Comparison of ENCODE assay signal across 10 mouse cellular contexts in the genomic region with DNA sequence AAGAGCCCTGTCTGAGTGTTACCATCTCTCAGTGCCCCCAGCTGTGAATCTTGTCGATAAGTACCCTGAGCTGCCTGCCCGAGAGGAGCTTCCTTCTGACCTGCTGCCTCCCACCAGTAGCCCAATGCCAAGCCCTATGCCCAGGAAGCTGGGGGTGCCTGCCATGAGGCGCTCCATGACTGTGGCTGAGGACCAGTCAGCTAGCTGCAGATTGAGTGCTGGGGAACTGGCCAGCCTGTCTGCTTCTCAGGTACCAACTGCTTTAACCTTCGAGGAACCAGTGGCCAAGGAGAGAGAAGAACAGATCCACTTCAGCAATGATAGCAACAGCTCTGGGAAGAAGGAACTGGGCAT.
A peak's percentile ranks its signal among the peaks of the same experiment; 100 is the strongest.
DNase-seq lines count a peak whose midpoint lies in the region; ATAC-seq and TF ChIP-seq lines count a peak whose summit lies in the region.
"Had no signal": no experiment of that assay in that cellular context is flagged by ENCODE, and none has a peak within 500 bp of the region (broad histone marks: within the 10 kb centered on the region; RNA-seq: fewer than 3 reads in every experiment).

No protein-coding gene starts in this region.

- H3K36me3 ChIP-seq in heart, embryonic 12.5 days = peaks cover 12% of the 10 kb centered on the region
- H3K36me3 ChIP-seq in embryonic facial prominence, embryonic 14.5 days (ENCODE audit: control insufficient read depth, insufficient read depth, low read length) = no peaks in the 10 kb centered on the region
- no peaks in the 10 kb centered on the region; the same call in 1 of the 2 replicates for H3K36me3 ChIP-seq in heart, embryonic 16.5 days (ENCODE audit: control insufficient read depth, insufficient read depth)
- H3K36me3 ChIP-seq in midbrain, postnatal 0 days (ENCODE audit: insufficient read depth, low read length) = no peaks in the 10 kb centered on the region

- ATAC-seq in heart, embryonic 12.5 days (ENCODE audit: insufficient number of reproducible peaks, low FRiP score) = no peak
- ATAC-seq in embryonic facial prominence, embryonic 14.5 days (ENCODE audit: low read depth) = no peak
- peak; percentile 42 for ATAC-seq in heart, embryonic 16.5 days (replicated peaks; ENCODE audit: extremely low read depth, insufficient read depth, low FRiP score)
- 0 out of 2 replicates have a peak, but pooled peaks have one; percentile 52 for ATAC-seq in midbrain, postnatal 0 days (ENCODE audit: low FRiP score)

- no peaks in the 10 kb centered on the region for H3K27me3 ChIP-seq in heart, embryonic 12.5 days (replicated peaks)
- no peaks in the 10 kb centered on the region for H3K27me3 ChIP-seq in embryonic facial prominence, embryonic 14.5 days (replicated peaks; ENCODE audit: control insufficient read depth, insufficient read depth, low read length)
- no peaks in the 10 kb centered on the region for H3K27me3 ChIP-seq in heart, embryonic 16.5 days (ENCODE audit: control insufficient read depth, insufficient read depth, low read length)
- H3K27me3 ChIP-seq in midbrain, postnatal 0 days (ENCODE audit: insufficient read depth, low read length) = no peaks in the 10 kb centered on the region

- H3K4me3 ChIP-seq in heart, embryonic 12.5 days = no peak overlapping the region
- no peak overlapping the region for H3K4me3 ChIP-seq in embryonic facial prominence, embryonic 14.5 days (ENCODE audit: low read depth, low read length)
- no peak overlapping the region for H3K4me3 ChIP-seq in heart, embryonic 16.5 days (ENCODE audit: low read length)
- H3K4me3 ChIP-seq in midbrain, postnatal 0 days (ENCODE audit: low read depth, low read length) = peak overlapping the region; percentile 41

- peaks cover 33% of the 10 kb centered on the region for H3K4me1 ChIP-seq in heart, embryonic 12.5 days (replicated peaks)
- H3K4me1 ChIP-seq in embryonic facial prominence, embryonic 14.5 days (ENCODE audit: control insufficient read depth, insufficient read depth, low read length) = peaks cover 15% of the 10 kb centered on the region
- H3K4me1 ChIP-seq in heart, embryonic 16.5 days (ENCODE audit: control insufficient read depth, insufficient read depth, low read length) = peaks cover 27% of the 10 kb centered on the region
- H3K4me1 ChIP-seq in midbrain, postnatal 0 days (ENCODE audit: insufficient read depth, low read length) = peaks cover 12% of the 10 kb centered on the region

- no peaks in the 10 kb centered on the region for H3K9me3 ChIP-seq in heart, embryonic 12.5 days (replicated peaks)
- H3K9me3 ChIP-seq in embryonic facial prominence, embryonic 14.5 days (ENCODE audit: control insufficient read depth, low read length) = no peaks in the 10 kb centered on the region
- H3K9me3 ChIP-seq in heart, embryonic 16.5 days (replicated peaks; ENCODE audit: control insufficient read depth, low read length) = no peaks in the 10 kb centered on the region
- no peaks in the 10 kb centered on the region for H3K9me3 ChIP-seq in midbrain, postnatal 0 days (ENCODE audit: low read length)

- no peak for TF ChIP-seq CTCF in midbrain, postnatal 0 days (IDR thresholded peaks at IDR 0.05)

- no peak for DNase-seq in heart, adult 18-20 months
- no peak for DNase-seq in embryonic facial prominence, embryonic 14.5 days (ENCODE audit: low spot score)
- no peak for DNase-seq in midbrain, postnatal 0 days (ENCODE audit: low spot score)
- no peak for DNase-seq in urinary bladder, postnatal 14 days (ENCODE audit: low spot score)
- no peak for DNase-seq in spleen, postnatal 36 days (ENCODE audit: low spot score in 2 of 2)
- no peak for DNase-seq in ovary, postnatal 14 days (ENCODE audit: low spot score)
- DNase-seq: liver; thymus, postnatal 36 days had no signal

- peak overlapping the region; percentile 11; the same call in 1 of the 2 replicates for H3K4me2 ChIP-seq in heart, embryonic 12.5 days
- 0 out of 2 replicates have a peak overlapping the region, but pooled peaks have one; percentile 3 for H3K4me2 ChIP-seq in embryonic facial prominence, embryonic 14.5 days (ENCODE audit: low read depth, low read length)
- H3K4me2 ChIP-seq in heart, embryonic 16.5 days (ENCODE audit: low read depth, low read length) = peak overlapping the region; percentile 11; the same call in 1 of the 2 replicates
- H3K4me2 ChIP-seq in midbrain, postnatal 0 days (ENCODE audit: low read depth, low read length, poor library complexity, severe bottlenecking) = peak overlapping the region; percentile 55

- peak overlapping the region; percentile 62 for H3K27ac ChIP-seq in heart, embryonic 12.5 days (ENCODE audit: poor library complexity, severe bottlenecking)
- H3K27ac ChIP-seq in embryonic facial prominence, embryonic 14.5 days (replicated peaks; ENCODE audit: low read depth, low read length) = 0 out of 2 replicates have a peak overlapping the region, but pooled peaks have one; percentile 28
- peak overlapping the region; percentile 84 for H3K27ac ChIP-seq in heart, embryonic 16.5 days (ENCODE audit: low read length)
- peak overlapping the region; percentile 76 for H3K27ac ChIP-seq in midbrain, postnatal 0 days (ENCODE audit: low read depth, low read length)

- H3K9ac ChIP-seq in heart, embryonic 12.5 days = no peak overlapping the region
- H3K9ac ChIP-seq in embryonic facial prominence, embryonic 14.5 days (ENCODE audit: low read depth, low read length) = no peak overlapping the region
- peak overlapping the region; percentile 30; the same call in 1 of the 2 replicates for H3K9ac ChIP-seq in heart, embryonic 16.5 days (ENCODE audit: low read length)
- peak overlapping the region; percentile 63 for H3K9ac ChIP-seq in midbrain, postnatal 0 days (replicated peaks; ENCODE audit: low read length, poor library complexity, severe bottlenecking)

- WGBS in heart, embryonic 12.5 days = 67% methylated on average over 4 of the region's 4 CpGs
- 58% methylated on average over 4 of the region's 4 CpGs for WGBS in embryonic facial prominence, embryonic 14.5 days
- WGBS in heart, embryonic 16.5 days = 64% methylated on average over 4 of the region's 4 CpGs
- 38% methylated on average over 4 of the region's 4 CpGs for WGBS in midbrain, postnatal 0 days

Comparison
In these comparisons a context has a peak if more than half of its experiments do, and no peak if none do; other contexts are left out.
1. ATAC-seq: peak in heart, embryonic 16.5 days (single experiment) and midbrain, postnatal 0 days (single experiment); none in heart, embryonic 12.5 days (single experiment) and embryonic facial prominence, embryonic 14.5 days (single experiment).
2. H3K9ac ChIP-seq: peak in heart, embryonic 16.5 days (single experiment) and midbrain, postnatal 0 days (single experiment); none in heart, embryonic 12.5 days (single experiment) and embryonic facial prominence, embryonic 14.5 days (single experiment).
3. H3K27ac ChIP-seq: peak in every context shown above with its lines; median percentile 84 in heart, embryonic 16.5 days; 76 in midbrain, postnatal 0 days; 62 in heart, embryonic 12.5 days; 28 in embryonic facial prominence, embryonic 14.5 days.
4. H3K4me2 ChIP-seq: peak in every context shown above with its lines; median percentile 55 in midbrain, postnatal 0 days; 11 in heart, embryonic 12.5 days; 11 in heart, embryonic 16.5 days; 3 in embryonic facial prominence, embryonic 14.5 days.